Mouse (Mus musculus) heart, adult 2 months (tissue): Measurements from ENCODE around the gene Dtd1. TPM values are rescaled to one million over a fixed set of nuclear protein-coding genes. Genes with fewer than 3 reads are reported as not detected.
A peak's percentile ranks its signal among the peaks of the same experiment; 100 is the strongest.

ENCODE experiments used
- DNase-seq, 2 experiments: peaks; one replicate each; pipeline ENCODE4 v3.0.0; 2021
- H3K27ac ChIP-seq: fragments of 200-600 bp; 2 replicates; pipeline ENCODE4 v1.8.1; 2022
- H3K27me3 ChIP-seq: fragments of 200-500 bp; 2 replicates; pipeline ENCODE4 v1.6.1; 2012; ENCODE audit warnings: mild to moderate bottlenecking, low read length, inconsistent platforms, mixed read lengths; ENCODE audit not compliant: control insufficient read depth, insufficient read depth
- H3K36me3 ChIP-seq: fragments of 200-500 bp; 2 replicates; pipeline ENCODE4 v1.6.1; 2012; ENCODE audit warnings: low read length, inconsistent platforms; ENCODE audit not compliant: control insufficient read depth, insufficient read depth
- H3K4me1 ChIP-seq: fragments of 200-500 bp; 2 replicates; pipeline ENCODE4 v1.6.1; 2011; ENCODE audit warnings: low read length; ENCODE audit not compliant: control insufficient read depth, insufficient read depth
- H3K4me3 ChIP-seq: fragments of 200-600 bp; 2 replicates; pipeline ENCODE4 v1.8.1; 2022
- H3K79me2 ChIP-seq: fragments of 200-500 bp; replicated peaks from 2 replicates; pipeline ENCODE4 v1.6.1; 2012; ENCODE audit warnings: mild to moderate bottlenecking, inconsistent platforms, low read length, moderate library complexity, mixed read lengths; ENCODE audit not compliant: control insufficient read depth, insufficient read depth
- H3K9ac ChIP-seq: fragments of 200-500 bp; 2 replicates; pipeline ENCODE4 v1.6.1; 2012; ENCODE audit warnings: low read depth, mild to moderate bottlenecking, control low read depth, inconsistent platforms, low read length, mixed read lengths
- CTCF ChIP-seq: fragments of 200-600 bp; IDR thresholded peaks from 2 replicates; pipeline ENCODE4 v1.8.1; 2022; ENCODE audit warnings: antibody characterized with exemption, mild to moderate bottlenecking, moderate library complexity
- EP300 ChIP-seq: fragments of 200-500 bp; IDR thresholded peaks from 2 replicates; pipeline ENCODE4 v1.6.1; 2011; ENCODE audit warnings: low read depth, low read length, control low read depth; ENCODE audit not compliant: insufficient read depth
- POLR2A ChIP-seq: fragments of 200-500 bp; IDR thresholded peaks from 2 replicates; pipeline ENCODE4 v1.6.1; 2011; ENCODE audit warnings: mild to moderate bottlenecking, low read depth, low read length, control low read depth; ENCODE audit not compliant: insufficient read depth
- WGBS: fragments of 180-500 bp; shearing (Covaris S2); methylation state at CpG from one replicate; pipeline ENCODE4 v1.1.7; 2018; 5-methylcytosine and 5-hydroxymethylcytosine counted together
- intact Hi-C: fragments of 180-260 bp; cut with DNase I; formaldehyde crosslinking; loops from one replicate; pipeline ENCODE4 v1.15.1; 2025
- polyA plus RNA-seq: library from polyadenylated mRNA; depleted of rRNA; stranded (reverse); fragments of >200 nt; gene quantifications from 2 replicates; pipeline ENCODE4 v1.2.3, GENCODE M21; 2012
- total RNA-seq, 2 experiments: library from RNA; stranded (reverse); gene quantifications; 2 replicates each; pipeline ENCODE4 v1.2.3; 2021

The Dtd1 gene
- total and polyA plus RNA-seq, 3 experiments: 10.5 to 15.7 (median 13.9) TPM

DNA sequence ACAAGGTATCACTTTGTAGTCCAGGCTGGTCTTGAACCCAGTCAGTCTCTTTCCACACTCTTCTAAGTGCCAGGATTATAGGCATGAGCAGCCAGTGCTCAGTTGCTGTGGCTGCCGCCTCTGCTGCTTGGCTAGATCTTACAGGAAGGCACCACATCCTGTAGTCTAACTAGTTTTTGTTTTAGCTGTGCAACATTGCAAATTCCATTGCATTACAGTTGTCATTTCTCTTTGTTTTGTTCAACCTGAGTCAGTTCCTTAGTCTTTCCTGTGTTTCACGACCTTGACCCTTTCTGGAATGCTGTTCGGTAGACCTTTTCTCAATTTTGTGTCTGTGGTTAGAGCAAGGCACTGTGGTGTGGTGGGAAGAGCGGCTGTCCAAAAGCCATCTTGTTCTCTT lies 37.5 kb downstream of the Dtd1 start:
- Histone ChIP-seq H3K9ac (no peak overlapping the region), H3K4me1 (no peaks in the 10 kb centered on the region), H3K4me3 (no peak overlapping the region), H3K27ac (no peak overlapping the region), H3K79me2 (no peaks in the 10 kb centered on the region), H3K27me3 (no peaks in the 10 kb centered on the region), H3K36me3 (no peaks in the 10 kb centered on the region)
- DNase-seq: no peak
- intact Hi-C loops: loop anchor here (5.0 kb wide), 2 partner anchors 880 to 950 kb away; no protein-coding TSS in a partner anchor
- 55% methylated on average over 4 of the region's 4 CpGs for WGBS
- no peak for TF ChIP-seq CTCF
- no peak for TF ChIP-seq EP300
- no peak for TF ChIP-seq POLR2A

DNA sequence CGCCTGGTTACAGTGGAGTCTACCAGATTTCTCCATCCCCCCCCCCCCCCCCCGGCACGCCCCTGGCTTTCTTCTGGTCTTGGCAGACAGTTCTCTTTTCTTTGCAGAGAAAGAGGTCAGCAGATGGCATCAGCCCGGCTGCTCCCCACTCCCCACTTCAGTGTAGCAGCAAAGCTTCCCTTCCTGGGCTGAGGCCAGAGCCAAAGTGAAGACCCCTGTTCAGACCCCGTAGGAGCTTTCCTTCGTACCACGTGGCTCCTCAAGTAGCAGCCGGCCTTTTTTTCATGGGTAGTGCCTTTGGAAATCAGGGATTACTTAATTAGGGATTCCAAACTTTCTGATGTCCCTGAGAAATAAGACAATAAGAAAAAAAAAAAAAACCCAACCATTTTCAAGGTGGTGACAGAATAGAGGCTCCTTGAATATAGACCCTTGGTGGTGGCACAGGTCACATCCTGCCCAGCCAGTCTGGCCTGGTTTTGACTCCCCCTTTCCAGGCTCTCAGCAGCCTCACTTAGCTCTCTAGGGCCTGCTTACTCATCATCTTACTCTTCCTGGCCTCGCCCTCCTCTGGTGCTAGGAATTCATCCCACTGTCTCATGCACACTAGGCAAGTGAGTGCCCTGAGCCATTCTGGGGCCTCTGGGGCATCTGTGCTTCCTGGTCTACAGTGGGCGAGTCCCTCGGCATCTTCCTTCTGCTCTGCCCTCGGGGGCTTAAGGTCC lies 38.1 kb downstream of the Dtd1 start:
- Histone ChIP-seq H3K4me1 (no peaks in the 10 kb centered on the region), H3K27ac (no peak overlapping the region), H3K36me3 (no peaks in the 10 kb centered on the region), H3K9ac (no peak overlapping the region), H3K79me2 (no peaks in the 10 kb centered on the region), H3K4me3 (no peak overlapping the region), H3K27me3 (no peaks in the 10 kb centered on the region)
- no peak for TF ChIP-seq CTCF
- no peak for TF ChIP-seq EP300
- no peak for TF ChIP-seq POLR2A
- no peak for DNase-seq
- intact Hi-C loops: loop anchor here (5.0 kb wide), 2 partner anchors 879 to 949 kb away; no protein-coding TSS in a partner anchor
- WGBS: 80% methylated on average over 10 of the region's 12 CpGs

DNA sequence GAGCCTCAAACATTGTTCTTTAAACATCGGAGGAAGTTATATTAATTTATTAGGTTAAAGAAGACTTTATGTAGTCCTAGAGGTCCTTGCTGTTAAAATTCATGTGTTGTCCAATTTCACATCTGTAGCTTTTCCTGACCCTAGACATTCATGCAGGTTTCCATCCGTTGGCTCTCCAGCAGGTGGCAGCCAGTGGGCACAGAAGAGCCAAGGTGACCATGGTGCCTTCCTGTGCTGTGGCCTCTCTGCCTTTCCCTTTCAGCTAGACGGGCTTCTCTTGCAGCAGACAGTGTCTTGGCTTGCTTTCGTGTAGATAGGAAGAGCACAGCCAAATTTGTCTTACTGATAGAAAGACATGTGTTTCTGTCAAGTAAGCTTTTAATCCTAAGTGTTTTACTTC lies 39.0 kb downstream of the Dtd1 start:
- intact Hi-C loops: loop anchor here (5.0 kb wide), 2 partner anchors 879 to 949 kb away; no protein-coding TSS in a partner anchor
- WGBS: 35% methylated on average over 4 of the region's 4 CpGs
- DNase-seq: peak in 1 of 2 experiments; percentile 34

DNA sequence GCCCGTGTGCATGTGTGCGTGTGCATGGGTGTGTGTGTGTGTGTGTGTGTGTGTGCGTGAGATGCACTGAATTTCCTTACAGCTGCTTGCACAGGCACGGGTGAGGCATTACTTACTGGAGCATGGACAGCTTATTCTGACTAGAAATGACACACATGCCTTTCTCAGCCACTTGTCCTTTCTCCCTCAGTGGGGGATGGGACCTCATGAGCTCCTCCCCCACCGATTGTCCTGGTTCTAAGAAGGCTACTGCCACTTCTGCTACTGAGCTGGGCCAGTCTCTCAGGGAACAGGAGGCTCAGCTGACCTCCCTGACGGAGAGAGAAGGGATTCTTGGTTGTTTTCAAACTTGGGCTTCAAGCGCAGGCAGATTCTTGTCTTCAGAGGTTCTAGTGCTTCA lies 40.4 kb downstream of the Dtd1 start:
- Histone ChIP-seq H3K27me3 (no peaks in the 10 kb centered on the region), H3K9ac (no peak overlapping the region), H3K4me3 (no peak overlapping the region), H3K27ac (no peak overlapping the region), H3K4me1 (no peaks in the 10 kb centered on the region; the same call in 1 of the 2 replicates), H3K36me3 (no peaks in the 10 kb centered on the region), H3K79me2 (no peaks in the 10 kb centered on the region)
- WGBS: 79% methylated on average over 7 of the region's 7 CpGs
- TF ChIP-seq CTCF (no peak), POLR2A (no peak), EP300 (no peak)
- DNase-seq: no peak
- intact Hi-C loops: no loop called here

More for the DNA sequence above, 39.0 kb downstream of the Dtd1 start:
- no peaks in the 10 kb centered on the region for H3K36me3 ChIP-seq
- no peaks in the 10 kb centered on the region for H3K27me3 ChIP-seq
- no peaks in the 10 kb centered on the region for H3K79me2 ChIP-seq
- H3K4me1 ChIP-seq: no peaks in the 10 kb centered on the region; the same call in 1 of the 2 replicates
- peak; percentile 66 for TF ChIP-seq CTCF
- no peak for TF ChIP-seq EP300
- no peak overlapping the region for H3K9ac ChIP-seq
- no peak overlapping the region for H3K27ac ChIP-seq
- H3K4me3 ChIP-seq: no peak overlapping the region

DNA sequence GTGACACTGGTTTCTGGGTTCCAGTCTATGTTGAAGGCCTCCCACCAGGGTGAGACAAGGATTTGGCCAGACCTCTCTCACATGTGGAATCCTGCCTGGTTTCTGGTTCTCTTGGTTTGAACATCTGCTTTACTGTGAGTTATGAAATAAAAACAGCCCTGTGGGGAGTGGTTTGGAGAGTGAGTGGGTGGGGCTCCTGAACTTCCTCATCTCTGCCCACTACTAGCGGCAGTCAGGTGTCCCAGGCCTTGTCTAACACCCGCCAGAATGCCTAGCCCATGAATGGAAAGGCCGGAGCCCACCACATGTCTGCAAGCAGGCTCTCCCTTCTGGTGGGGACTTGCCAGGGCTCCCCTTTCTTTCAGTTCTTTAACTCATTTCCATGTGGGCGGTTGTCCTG lies 42.3 kb downstream of the Dtd1 start:
- WGBS: 82% methylated on average over 4 of the region's 4 CpGs
- intact Hi-C loops: no loop called here
- no peak overlapping the region for H3K27ac ChIP-seq

DNA sequence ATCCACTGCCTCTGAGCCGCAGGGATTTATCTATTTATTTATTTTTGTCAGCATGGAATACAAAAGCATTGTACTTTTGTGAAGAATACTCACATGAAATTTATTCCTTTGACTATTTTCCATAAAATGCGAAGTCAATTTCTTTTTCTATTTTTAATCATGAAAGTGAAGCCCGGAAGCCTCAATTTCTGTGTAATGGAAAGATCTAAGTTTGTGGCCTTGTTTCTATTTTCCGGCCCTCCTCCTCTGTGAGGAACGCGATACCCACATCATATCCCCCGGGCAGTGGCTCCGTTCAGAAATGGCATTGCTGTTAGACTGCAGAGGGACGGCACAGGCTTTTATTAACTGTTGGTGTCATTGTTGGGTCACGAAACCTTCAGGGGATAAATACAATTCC lies 46.7 kb downstream of the Dtd1 start:
- no peak for TF ChIP-seq EP300
- H3K36me3 ChIP-seq: no peaks in the 10 kb centered on the region
- no peak overlapping the region for H3K4me3 ChIP-seq
- H3K4me1 ChIP-seq: no peaks in the 10 kb centered on the region; the same call in 1 of the 2 replicates
- intact Hi-C loops: no loop called here
- no peaks in the 10 kb centered on the region for H3K79me2 ChIP-seq
- DNase-seq: no peak
- H3K27me3 ChIP-seq: no peaks in the 10 kb centered on the region
- H3K27ac ChIP-seq: no peak overlapping the region
- no peak overlapping the region for H3K9ac ChIP-seq
- 74% methylated on average over 10 of the region's 10 CpGs for WGBS

More for the DNA sequence above, 42.3 kb downstream of the Dtd1 start:
- TF ChIP-seq EP300 (no peak), CTCF (no peak), POLR2A (no peak)
- H3K4me1 ChIP-seq: no peaks in the 10 kb centered on the region; the same call in 1 of the 2 replicates
- no peak overlapping the region for H3K9ac ChIP-seq
- H3K4me3 ChIP-seq: no peak overlapping the region
- peak; percentile 29 to 32 for DNase-seq
- H3K27me3 ChIP-seq: no peaks in the 10 kb centered on the region
- no peaks in the 10 kb centered on the region for H3K79me2 ChIP-seq
- no peaks in the 10 kb centered on the region for H3K36me3 ChIP-seq
